Mouse (Mus musculus) cerebellum, postnatal 4 days (tissue): Measurements from ENCODE around the gene Lpcat2b.
"Not testable (repeated sequence)": the region's sequence is repeated elsewhere in the genome, so short reads cannot be mapped to it uniquely, and the experiment has no call there.

Experiments used
- DNase-seq, 2 experiments: peaks; one replicate each; pipeline ENCODE4 v3.0.0; 2022; ENCODE audit warnings: low spot score in 2 of 2, mixed read lengths in 1 of 2

The Lpcat2b gene

DNA sequence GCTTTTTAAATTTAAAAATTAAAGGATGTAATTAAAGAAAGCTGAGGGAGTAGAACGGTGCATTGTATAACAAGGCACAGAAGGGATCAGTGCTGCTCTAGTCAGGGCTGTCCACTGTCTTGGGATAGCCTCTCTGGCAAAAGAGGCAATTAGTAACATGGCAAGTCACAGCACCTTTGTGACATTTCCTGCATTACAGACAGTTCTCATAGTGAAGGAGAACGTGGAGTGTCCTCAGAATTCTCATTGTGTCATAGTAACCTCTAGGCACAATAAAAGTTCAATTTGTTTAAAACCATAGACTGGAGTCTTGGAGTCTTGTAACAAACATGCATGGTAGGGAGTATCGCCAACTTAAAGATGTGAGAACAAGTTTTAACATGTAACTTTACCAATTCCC is at the start of gene Lpcat2b:
Lpcat2b (plus strand) TSS at position 301 of the 400 bp plus-strand sequence.
- no peak for DNase-seq

DNA sequence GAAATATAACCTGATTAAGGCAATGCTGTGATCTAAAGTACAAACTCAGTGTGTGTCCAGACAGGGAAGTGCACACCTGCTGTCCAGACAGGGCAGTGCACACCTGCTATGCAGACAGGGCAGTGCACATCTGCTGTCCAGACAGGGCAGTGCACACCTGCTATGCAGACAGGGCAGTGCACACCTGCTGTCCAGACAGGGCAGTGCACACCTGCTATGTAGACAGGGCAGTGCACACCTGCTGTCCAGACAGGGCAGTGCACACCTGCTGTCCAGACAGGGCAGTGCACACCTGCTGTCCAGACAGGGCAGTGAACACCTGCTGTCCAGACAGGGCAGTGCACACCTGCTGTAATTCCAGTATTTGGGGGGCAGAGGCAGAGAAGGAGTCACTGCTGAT is 44.9 kb upstream of the Lpcat2b start:
- DNase-seq = not testable (repeated sequence)

DNA sequence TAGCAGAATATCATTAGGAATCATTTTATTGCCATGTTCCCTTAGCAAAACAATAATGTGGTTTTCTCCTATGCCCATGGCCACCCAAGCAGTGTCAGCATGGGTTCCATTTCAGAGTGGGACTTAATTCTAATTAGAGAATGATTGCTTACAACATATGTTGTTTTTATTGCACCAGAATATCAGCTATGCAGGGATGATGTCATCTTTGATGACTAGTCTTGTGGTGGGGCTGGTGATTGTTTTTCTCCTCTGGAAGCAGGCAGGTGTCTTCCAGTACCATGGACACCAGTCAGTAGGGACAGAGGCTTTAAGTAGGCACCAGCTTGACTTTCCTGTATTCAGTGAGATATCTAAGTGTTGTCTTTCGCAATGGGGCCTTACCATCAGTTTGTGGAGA is 43.6 kb upstream of the Lpcat2b start:
- no peak for DNase-seq

DNA sequence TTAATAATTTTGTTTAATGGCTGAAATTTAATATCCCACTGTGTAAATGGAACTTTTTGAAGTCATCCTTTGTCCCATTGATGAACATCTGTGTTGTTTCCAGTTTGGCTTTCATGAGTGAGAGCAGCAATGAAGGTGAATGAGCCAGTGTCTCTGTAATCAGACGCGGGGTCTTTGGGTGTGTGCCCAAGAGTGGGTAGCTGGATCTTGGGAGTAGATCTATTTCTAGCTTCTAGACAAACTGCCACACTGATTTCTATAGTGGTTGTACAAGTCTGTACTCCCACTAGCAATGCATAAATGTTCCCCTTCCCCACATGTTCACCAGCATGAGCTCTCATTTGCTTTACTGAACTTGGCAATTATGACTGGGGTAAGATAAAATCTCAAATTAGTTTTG is 42.0 kb upstream of the Lpcat2b start:
- DNase-seq = no peak

DNA sequence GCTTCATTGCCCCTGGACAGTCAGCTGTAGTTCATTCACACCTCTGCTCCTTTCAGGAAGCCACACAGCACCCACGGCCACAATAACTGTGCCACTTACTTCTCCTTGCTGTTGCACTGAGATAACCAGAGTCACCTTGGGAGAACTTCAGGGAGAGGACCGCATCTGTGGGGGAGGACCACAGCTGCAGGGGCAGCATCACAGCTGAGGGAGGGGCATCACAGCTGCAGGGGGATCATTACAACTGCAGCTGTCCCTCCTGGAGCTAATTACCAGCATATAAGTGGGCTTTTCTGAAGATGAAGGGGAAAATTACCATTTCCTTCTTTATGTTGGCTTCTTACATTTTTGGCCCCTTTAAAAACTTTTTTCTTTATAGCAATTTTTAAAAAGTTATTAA is 36.9 kb upstream of the Lpcat2b start:
- no peak for DNase-seq

DNA sequence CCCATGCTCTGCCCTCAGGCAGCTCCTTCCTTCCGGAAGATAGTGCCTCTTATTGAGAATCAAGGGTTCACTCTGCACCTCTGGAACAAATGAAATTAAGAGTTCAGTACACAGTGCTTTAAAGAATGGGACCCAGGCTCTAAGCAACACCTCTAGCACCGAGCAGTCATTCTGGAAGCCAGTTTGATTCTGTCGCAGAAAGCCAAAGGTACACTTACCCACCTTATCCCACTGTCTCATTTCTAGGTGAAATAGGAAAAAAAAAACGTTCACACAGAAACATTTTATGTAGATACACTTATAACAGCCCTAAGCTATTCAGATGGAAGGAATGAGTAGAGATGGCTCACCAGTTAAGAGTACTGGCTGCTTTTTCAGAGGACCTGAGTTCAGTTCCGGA is 28.9 kb upstream of the Lpcat2b start, which contains the start of gene Ephx4:
Ephx4 (plus strand) TSS at position 301 of the 400 bp plus-strand sequence.
- no peak for DNase-seq

DNA sequence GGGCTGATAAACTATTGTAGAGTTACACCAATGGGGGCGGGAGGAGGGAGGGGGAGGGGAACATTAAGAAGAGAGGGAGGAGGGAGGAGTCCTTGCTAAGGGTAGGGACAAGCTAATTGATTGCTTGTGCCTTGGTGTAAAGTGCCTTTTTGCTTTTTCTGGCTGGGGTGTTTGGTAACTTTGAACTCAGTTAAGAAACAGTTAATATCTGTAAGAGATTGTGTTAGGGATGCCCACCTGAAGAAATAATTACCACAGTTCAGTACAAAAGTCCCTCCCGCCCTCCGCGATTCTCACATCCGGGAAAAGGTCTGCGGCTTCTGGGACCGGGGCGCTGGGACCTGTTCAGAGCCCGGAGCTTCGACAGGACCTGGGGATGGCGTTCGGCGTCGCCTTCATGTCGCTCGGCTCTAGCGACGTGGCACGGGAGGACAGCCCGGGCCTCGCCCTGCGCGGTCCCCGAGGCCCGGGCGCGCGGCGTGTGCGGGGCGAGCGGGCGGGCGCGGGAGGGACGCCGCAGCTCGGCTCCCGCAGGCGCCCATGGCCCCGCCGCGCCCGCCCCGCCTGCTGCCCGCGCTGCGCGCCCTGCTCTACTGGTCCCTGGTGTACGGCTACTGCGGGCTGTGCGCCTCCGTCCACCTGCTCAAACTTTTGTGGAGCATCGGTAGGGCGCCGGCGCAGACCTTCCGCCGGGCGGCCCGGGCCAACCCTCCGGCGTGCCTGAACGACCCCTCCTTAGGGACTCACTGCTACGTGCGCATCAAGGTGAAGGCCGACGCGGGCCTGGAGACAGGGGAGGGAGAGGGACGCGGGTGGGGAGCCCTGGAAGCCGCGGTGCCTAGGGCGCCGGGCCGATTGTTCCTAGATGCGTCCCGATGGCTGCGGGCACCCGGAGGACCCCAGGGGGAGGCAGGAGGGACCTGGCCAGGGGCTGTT is 28.1 kb upstream of the Lpcat2b start:
- DNase-seq = peak in 1 of 2 experiments; percentile 18

DNA sequence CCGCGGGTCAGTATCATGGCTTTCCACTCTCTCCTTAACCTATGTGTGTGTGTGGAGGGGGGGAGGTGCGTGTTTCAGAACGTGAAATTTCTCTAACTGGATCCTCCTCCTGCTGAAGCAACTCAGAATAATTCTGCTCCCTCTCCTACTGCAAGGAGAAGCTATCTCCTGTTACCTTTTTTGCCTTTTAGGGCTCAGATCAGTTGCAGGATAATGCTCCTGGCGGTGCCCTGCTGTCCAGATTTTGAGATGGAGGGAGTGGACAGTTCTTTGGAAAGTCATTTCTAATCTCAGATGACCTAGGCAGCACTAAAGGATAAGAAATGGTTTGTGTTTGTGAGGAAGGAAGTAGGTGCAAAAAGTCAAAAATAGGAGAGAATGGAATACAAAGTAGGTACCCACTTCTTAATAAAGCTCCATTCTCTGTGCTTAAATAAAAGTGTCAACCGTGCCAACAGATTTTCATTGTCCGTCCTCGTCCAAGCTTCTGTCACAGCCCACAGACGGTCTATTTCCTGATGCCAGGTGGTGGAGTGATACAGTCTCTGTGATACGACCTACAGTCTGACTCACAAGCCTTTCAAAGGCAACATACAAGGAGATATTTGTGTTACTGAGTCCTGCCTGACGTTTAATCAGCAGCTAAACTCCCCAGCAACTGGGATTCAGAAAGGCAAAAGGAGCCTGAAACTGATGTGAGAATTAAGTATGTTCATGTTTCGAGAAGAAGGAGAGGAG is 27.2 kb upstream of the Lpcat2b start:
- DNase-seq = no peak

DNA sequence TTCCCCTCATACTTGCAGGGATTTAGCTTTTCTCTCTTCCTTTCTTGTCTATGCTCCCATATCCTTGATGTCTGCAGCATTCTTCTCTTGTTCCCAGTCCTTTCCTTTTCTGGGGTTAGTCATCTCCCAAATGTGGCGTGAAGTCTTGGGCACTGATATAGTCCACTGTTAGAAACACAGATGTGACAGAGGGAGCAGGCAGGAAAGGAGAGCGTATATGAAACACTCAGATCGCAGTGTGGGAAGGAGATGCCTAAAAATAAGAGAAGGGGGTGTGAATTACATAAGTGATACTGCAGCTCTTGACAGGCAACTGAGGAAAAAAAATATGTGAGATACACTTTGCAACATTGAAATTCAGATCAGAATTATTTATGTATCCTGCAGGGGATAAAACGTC is 26.0 kb upstream of the Lpcat2b start:
- no peak for DNase-seq

DNA sequence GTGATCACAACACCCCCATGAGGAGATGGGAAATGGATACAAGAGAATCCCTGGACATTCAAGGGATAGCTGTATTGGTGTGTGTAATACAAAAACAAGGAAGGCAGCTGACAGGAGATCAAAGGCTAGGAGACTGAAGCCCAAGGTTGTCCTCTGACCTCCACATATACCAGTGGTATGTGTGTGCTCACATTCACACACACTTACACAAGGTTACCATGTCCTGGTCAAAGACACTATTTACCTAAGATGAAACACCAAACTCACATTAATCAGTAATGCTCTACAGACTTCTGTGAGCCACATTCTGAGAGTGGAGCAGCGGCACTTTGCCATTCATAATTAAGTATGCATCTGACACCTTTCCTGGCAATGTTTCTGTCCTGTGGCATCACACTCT is 21.0 kb upstream of the Lpcat2b start:
- DNase-seq = no peak

DNA sequence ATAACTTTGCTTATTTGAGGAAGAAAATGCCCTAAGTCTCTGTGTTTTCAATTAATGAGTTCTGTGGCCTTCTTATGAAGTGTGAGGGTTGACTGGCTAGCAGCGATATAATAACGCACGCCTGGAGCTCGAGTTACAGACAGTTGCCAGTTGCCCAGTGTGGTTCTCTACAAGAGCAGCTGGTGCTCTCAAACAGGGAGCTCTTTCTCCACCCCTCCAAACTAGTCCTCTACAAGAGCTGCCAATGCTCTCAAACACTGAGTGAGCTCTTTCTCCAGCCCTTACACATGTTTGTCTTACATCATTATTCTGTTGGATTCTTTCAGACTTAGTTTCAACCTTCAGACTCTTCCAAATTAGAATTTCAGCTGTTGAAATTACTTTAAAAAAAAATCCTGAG is 20.0 kb upstream of the Lpcat2b start:
- DNase-seq = no peak

DNA sequence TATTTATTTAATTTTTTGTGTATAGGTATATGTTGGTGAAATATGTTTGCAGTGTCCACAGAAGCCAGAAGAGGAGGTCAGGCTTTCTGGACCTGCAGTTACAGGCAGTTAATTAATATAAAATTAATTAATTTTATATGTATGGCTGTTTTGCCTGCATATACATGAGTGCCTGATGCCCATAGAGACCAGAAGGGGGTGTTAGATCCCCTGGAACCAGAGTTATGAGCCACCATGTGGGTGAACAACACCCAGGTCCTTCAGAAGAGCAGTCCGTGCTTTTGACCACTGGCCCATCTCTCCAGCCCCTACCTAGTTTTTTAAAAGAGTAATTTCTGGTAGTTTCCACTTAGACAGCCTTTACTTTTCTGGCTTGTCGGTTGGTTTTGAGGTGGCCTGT is 19.1 kb upstream of the Lpcat2b start:
- no peak for DNase-seq

DNA sequence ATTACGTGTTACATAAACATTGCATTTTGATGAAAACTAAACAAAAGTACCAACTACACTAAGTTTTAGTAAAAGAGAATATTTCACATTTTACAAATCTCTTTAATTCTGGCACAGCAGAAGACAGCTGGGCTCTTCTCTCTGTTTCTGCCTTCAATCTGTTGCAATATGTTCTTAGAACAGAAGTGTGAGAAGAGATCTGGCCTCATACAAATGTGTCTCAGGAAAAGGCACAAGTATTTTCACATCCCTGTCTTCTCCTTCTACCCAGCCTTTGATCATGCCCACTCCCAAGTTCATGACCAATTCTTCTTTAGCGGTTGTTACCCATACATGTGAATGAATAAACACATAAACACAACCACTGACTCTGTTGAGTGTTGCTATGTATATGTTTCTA is 16.3 kb upstream of the Lpcat2b start:
- no peak for DNase-seq

DNA sequence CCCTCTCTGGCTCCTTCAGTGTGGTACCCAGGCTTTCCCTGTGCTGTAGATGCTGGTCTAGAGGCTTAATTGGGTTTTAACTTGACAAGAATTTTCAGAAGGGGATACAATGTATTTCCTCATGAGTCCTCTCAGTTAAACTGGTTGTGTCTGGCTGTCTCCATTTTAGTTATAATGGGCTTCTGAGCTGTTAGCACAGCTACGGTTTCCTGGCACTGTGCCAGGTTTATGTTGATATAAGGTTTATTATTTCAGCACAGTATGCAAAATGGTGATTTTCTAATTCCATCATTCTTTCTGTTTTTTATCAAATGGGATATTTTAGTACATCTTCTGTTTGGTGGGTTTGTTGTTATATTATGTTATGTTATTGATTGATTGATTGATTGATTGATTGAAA is 9.7 kb upstream of the Lpcat2b start:
- DNase-seq = no peak

DNA sequence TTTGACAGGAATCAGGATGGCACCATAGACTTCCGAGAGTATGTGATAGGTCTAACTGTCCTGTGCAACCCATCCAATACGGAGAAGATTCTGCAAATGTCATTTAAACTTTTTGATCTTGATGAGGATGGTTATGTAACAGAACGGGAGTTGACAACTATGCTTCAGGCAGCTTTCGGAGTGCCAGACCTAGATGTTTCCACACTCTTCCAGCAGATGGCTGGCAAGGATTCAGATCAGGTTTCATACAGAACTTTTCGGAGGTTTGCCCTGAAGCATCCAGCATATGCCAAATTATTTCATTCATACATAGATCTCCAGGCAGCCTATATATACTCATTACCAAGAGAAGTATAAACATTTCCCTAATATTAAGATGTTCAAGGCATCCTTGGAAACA is 2.7 kb downstream of the Lpcat2b start:
- DNase-seq = no peak

DNA sequence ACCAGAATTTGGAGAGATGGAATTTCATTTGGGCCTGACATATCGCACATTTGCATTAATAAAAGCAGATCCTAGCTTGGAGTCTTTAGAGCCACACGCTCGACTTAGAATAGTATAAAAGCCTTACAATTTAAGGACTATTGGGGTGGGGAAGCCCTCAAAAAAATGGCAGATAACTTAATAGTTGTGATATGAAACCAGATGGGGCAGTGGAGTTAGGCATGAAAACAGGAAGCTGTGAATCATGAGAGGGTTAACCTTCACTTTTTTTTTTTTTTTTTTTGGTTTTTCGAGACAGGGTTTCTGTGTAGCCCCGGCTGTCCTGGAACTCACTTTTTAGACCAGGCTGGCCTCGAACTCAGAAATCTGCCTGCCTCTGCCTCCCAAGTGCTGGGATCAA is 4.8 kb downstream of the Lpcat2b start:
- no peak for DNase-seq

DNA sequence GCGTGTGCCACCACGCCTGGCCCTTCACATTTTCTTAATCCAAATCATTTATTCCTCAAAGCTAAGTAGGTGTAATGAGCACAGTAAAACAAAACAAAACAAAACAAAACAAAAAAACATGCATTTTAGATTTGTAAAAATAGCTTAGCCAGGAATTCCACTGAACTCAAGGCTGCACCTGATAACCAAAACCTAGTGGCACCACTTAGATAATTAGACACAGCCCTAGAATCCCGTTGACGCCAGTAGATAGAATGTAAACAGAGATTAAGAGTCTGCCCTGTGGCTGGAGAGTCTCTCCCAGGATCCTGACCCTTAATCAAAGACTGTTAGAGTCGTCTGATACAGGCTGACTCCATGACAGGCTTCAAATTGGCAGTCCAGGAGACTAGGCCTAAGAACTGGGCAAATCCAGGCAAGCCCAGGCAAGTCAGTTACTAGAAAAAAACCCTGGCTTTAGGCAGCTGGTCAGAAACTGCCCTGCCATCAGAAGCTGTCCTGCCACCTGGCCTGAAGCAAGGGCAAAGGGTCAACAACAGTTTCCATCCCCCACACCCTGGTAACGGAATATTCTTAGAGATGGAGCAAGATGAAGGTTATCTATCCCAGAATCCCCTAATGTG is 5.3 kb downstream of the Lpcat2b start:
- no peak for DNase-seq

DNA sequence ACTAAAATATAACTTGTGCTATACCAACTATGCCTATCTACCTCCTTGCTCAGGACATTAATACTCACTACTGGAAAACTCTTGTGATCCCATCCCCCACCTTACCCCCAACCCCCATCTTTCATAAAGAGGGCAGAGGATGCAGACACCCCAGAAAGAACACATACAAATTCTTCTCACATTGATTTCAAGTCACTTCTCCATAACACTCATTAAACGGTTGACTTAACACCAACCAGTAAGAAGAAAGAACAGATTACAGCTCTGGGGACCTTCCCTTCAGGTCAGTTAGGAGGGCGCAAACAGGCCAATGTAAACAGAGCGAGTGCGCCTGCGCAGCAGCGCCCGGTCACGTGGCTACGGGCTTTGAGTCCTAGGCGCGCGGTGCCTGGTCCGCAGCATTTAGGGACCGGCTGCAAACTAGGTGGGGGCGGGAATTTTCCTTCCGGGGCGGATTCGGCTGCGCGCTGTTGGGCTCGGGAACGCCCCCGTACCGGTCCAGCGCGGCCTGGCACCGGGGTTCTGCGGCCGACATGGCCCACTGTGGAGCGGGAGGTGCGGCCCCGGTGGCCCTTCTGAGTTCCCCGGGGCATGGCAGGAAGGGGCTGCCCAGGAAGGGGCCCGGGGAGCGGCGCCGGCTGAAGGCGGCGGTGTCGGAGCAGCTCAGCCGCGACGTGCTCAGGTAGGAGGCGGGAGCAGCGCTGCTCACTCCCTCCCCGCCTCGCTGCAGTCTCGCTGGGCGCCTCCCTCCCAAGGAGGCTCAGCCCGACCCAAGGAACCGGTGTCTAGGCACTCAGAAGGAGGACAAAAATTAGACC is 6.3 kb downstream of the Lpcat2b start, which contains the start of gene Btbd8:
Btbd8 (plus strand) TSS at position 534 of the 818 bp plus-strand sequence.
- peak; percentile 96 for DNase-seq

DNA sequence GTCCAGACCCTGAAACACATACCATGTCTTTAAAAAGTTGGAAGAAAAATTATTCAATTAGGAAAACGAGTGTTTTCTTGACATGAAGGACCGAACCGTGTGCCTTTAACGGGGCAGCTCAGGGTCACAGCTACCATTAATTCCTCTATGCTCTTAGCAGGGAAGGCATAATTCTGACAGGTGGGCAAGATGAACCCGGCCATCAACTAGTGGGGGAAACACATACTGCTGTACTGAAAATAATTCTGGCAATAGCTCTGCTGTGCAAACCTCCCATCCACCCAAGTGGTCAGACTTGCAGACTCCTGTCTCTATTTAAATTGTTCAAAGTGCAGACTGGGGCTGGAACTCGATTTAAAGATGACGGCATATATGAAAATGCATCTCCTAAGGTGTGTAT is 7.0 kb downstream of the Lpcat2b start:
- peak in 1 of 2 experiments; percentile 3 for DNase-seq

DNA sequence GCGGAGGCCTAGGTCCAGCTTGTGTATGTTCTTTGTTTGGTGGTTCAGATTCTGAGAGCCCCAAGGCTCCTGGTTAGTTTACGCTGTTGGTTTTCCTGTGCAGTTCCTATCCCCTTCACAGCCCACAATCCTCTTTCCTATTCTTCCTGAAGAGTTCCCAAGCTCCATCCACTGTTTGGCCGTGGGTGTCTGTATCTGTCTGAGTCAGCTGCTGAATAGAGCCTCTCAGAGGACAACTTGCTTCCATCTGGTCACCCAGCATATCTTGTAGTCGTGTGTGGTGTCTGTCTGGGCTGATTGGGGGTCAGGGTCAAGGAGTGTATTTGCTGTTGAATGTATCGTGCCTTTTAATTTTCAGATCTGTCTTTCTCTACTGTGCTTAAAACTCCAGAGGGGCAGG is 10.5 kb downstream of the Lpcat2b start:
- DNase-seq = no peak

DNA sequence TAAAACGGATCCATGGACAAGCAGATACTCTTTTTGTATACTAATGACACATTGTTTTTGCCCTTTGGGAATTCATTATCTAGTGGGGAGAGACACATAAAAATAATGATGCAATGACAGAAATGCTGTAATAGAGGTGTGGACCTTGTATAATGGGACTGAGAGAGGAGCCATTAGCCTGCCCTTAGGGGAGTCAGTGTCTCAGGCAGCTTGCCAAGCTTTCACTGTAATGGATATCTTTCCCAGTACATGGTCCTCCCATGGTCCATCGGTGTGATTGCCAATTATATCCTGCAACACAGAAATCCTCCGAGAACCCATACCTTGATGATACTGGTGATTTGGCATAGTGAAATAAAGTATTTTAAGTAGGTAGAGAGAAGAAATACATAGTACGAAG is 12.9 kb downstream of the Lpcat2b start:
- no peak for DNase-seq
